Mouse (Mus musculus): ENCODE results near the gene Mapre1. TPM values are rescaled to one million over a fixed set of nuclear protein-coding genes. Genes with fewer than 3 reads are reported as not detected.
A peak's percentile ranks its signal among the peaks of the same experiment; 100 is the strongest.
"Not testable (repeated sequence)": the region's sequence is repeated elsewhere in the genome, so short reads cannot be mapped to it uniquely, and the experiment has no call there.

The Mapre1 gene
- 100 to 1,000 TPM in 1 of 2 experiments, 10 to 100 TPM in 1; 100.0 to 116 TPM for total RNA-seq (2021)
- long read RNA-seq, experiment 1, full-length matches to known transcripts: 127 of 150 reads
- long read RNA-seq, experiment 1, partial matches to known transcripts: 6 of 150 reads
- long read RNA-seq, experiment 1, other reads (novel, unspliced or antisense): 17 of 150 reads
- long read RNA-seq, experiment 2, full-length matches to known transcripts: 26 of 30 reads
- long read RNA-seq, experiment 2, partial matches to known transcripts: 0 of 30 reads
- long read RNA-seq, experiment 2, other reads (novel, unspliced or antisense): 4 of 30 reads

DNA sequence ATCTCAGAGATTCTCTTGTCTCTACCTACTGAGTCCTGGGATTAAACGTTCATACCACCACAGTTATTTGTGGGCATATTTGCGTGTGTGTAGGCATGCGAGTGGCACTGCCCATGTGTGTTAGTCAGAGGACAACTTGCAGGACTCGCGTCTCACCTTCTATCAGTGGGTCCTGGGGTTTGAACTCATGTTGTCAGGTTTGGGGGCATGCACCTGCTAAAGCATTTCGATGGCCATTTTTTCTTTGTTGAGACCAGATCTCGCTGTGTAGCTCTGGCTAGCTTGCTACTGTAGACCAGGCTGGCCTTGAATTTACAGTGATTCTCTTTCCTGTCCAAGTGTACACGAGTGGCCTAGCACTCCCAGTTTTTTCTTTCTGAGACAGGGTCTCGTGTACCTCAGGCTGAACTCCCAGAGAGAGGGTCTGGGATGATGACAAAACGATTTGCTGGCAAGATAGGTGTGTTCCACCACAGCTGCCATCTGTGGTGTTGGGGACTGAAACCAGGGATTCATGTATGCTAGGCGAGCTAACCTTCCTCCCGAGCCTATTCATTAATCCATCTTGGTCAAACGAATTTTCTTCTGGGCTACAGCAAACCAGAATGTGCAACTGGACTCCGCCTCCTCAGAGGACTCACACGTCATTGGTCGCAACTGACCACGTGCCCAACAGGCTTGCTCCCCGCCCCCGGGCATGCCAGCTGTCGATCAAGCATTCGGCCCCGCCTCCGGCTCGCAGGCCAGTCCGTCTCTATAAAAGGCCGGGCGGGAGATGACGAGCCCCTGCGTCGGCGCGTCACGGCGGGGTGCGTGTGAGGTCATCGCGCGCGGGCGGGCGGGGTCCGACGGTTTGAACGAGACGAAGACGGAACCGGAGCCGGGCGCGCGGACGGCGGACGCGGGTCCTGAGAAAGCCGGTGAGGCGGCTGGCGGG lies at the start of gene Mapre1:
Gene Mapre1 (plus strand): TSS at position 775 of the 937 bp plus-strand sequence.
- peak; percentile 100 for DNase-seq

DNA sequence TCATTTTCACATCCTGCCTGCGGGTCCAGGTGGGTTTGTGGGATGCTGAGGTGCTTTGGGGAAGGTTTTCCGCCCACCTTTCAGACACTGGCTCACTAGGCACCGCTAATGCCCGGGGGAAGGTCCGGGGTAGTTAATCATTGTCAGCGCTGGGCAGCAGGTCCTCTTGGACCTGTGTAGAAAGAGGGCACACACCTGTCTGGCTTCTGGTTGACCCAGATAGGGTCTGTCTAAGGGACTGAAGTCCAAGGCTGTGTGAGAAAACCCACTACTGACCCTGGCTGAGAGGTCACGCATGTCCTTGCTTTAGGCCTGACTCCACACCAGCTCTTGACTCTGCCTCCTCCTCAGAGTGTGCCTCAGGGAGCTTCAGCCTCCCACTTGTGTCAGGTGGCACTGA lies 47.7 kb upstream of the Mapre1 start:
- DNase-seq: not testable (repeated sequence)

DNA sequence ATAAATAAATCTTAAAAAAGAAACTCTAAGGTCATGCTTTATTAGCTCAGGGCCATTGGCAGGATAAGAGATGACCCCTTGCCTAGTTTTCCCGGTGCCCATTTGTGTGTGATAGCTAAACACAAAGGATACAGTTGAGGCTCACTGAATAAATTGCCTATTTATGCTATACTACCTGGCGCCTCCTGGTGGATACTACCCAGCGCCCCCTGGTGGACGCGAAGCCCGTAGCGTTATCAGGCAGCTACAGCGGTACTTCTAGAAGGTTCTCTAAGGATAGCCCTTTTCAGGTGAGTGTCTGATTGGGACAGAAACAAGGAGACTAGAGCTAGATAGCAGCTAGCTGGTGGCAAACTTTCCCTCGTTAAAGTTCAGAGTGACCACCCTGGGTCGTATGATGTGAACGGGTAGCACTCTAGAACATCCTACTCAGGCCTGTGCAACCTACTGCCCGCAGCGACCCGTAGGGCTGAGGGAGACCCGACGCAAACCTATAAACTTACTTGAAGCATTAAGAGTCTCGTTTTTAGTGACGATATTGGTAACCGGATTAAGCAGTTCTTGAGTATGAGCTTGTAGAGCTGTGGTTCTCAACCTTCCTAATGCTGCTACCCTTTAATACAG lies 46.5 kb upstream of the Mapre1 start:
- DNase-seq: peak; percentile 72 to 80

GRCm38 (mm10) chr2:153696352-153696751 lies 44.7 kb upstream of the Mapre1 start, which contains the start of gene Dnmt3c:
TSS of gene Dnmt3c (plus strand) at chr2:153696652.
- no peak for DNase-seq

- no peak for DNase-seq
Observed at GRCm38 (mm10) chr2:153703389-153703788, 37.7 kb upstream of the Mapre1 start.

DNA sequence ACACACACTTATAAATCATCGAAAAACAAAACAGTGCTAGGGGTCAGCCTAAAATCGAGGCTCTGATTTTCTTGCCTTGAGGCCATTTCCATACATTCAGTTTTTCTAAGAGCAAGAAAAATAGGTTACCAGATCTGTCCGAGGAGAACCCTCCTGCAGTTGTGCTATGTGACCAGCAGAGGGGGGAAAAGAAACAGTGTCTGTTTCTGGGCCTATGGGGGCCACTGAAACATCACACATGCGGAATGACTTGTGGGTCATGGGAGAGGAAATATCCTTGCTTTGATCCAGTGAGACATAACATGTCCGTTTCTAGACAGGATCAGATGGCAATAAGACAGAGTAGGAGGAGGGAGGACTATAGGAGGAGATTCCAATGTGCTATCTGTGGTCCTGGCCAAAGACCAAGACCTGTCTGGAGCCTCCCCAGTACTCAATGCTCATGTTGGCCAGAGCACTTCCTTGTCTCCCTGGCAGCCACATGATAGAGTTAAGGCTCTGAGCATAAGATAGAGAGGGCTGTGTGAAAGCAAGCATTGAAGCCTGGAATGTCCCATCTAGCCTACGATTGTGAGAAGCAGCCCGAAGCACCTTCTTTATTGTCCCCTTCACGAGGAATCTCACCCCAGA lies 30.3 kb upstream of the Mapre1 start:
- peak; percentile 7 to 16 for DNase-seq

GRCm38 (mm10) chr2:153712646-153713091 lies 28.4 kb upstream of the Mapre1 start:
- DNase-seq: no peak

- DNase-seq: peak; percentile 56
Observed at GRCm38 (mm10) chr2:153713227-153713626, 27.8 kb upstream of the Mapre1 start.

- not testable (repeated sequence) for DNase-seq
Observed at GRCm38 (mm10) chr2:153717861-153718260, 23.2 kb upstream of the Mapre1 start.

DNA sequence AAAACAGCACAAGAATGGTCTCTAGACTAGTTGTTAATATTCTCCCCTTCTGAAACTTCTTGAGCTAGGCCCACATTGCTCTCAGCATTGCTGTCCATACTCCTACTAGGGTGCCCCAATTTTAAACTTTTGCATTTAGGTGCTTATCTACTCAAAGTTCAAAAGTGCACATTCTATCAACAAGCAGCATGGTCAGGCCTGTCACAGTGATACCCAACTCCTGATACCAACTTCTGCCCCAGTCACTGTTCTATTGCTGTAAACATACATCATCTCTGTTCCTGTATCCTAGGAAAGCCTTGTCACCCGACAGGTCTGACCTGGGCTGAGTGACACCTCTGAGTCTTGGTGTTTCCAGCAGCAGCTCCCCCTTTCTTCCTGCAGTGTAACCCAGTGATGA lies 18.0 kb upstream of the Mapre1 start:
- no peak for DNase-seq

DNA sequence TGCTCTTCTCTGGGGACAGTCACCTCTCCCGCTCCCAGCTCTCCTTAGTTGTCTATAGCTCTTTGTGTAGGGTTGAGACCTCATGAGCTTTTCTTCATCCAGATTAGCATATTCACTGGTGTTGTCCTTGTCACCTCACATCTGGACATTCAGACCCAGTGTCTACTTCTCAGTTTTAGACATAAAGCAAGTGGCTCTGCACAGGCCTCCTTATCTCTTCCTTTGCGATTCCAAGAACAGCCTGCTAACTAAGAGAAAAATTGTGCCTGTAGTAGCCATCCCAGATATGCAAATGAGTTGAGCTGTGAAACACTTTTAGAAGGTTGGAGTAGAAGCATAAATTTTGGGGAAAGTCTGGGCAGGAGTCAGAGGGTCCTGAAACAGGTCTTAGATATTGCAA lies 16.6 kb upstream of the Mapre1 start:
- DNase-seq: no peak

DNA sequence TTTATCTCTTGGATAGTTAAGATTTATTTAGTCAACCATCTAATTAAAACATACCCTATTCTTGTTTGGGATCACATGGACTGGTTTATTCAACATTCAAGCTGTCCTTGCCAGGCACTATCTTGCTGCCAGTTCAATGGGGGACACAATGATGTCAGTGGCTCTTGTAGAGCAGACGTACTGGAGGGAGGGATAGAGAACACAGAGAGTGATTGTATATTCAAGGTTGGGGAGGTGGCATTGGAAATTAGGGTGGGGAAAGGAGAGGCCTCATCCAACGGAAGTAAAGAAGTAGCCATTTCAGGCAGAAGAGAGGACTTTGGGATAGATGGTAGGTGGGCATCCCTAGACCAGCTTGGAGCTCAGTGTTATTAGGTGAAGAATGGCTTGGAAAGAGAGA lies 16.2 kb upstream of the Mapre1 start:
- no peak for DNase-seq

DNA sequence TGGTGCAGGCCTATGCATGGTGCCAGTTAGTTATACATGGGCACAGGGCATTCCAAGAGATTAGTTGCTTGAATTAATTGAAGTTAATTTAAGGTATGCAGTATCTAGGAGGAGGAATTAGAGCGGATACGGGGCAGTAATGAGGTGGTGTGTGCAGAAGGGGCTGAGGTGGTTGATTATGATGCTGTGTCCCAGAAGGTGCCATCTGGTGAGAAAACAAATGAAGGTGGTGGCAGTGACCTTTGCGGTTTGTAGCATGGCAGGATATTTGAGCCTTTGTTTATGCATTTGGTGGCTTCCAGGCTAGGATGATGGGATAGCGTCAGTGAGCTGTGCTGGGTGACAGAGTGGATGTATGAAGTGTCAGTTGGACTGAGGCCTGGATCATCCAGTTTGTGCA lies 15.8 kb upstream of the Mapre1 start:
- no peak for DNase-seq

DNA sequence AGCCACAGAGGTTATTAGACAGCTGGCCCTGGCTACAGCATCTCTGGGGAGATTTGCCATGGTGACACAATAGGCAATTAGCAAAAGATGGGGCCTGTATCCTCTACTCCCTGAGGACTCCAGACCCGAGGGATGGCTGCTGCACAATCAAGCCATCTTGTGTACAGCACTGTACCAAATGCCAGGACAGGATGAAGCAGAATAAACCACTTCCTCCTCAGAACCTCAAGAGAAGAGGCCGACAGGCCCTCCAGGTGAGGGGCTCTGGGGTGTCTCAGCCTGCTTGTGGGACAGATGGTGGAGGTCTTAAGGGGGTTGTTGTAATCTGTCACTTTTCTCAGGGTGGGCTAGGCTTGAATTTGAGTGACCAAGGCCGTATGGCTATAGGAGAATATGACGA lies 7.0 kb upstream of the Mapre1 start:
- DNase-seq: no peak

- DNase-seq: peak; percentile 84 to 91
Observed at GRCm38 (mm10) chr2:153741437-153742065, 477 bp downstream of the Mapre1 start.

DNA sequence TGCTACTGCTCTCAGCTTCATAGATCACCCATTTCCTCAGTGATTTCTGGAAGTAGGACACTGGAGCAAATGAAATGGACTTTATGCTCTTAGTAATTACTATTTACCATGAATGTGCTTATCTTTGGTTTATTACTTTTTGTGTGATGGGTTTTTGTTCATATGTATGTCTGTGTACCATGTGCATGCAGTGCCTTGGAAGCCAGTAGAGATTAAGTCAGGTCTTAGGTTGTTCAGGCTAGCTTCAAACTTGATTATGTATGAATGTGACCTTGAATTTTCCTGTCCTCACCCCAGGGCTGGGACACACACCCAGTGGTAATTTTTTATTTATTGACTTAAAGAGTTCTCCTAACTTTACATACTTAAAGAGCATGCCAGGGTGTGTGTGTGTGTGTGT lies 6.9 kb downstream of the Mapre1 start:
- DNase-seq: no peak

- DNase-seq: no peak
Observed at GRCm38 (mm10) chr2:153750363-153750762, 9.3 kb downstream of the Mapre1 start.

DNA sequence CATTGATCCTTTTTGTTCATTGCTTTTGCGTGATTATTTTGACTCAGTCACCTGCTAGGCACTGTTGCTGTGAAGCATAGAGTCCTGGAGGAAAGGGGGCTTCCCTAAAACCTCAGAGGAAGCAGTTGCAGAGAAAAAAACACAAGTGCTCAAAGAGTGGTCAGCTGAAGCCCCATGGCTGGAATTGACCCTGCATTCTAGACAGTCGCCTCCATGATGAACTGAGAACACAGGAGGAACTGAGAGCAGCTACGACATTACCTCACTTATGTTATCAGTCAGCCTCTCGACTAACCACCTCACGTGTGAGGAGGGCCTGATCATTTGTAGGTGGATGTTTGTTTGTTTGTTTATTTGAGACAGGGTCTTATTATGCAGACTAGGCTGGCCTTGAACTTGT lies 21.0 kb downstream of the Mapre1 start:
- no peak for DNase-seq

- no peak for DNase-seq
Observed at GRCm38 (mm10) chr2:153767484-153767883, 26.4 kb downstream of the Mapre1 start.

DNA sequence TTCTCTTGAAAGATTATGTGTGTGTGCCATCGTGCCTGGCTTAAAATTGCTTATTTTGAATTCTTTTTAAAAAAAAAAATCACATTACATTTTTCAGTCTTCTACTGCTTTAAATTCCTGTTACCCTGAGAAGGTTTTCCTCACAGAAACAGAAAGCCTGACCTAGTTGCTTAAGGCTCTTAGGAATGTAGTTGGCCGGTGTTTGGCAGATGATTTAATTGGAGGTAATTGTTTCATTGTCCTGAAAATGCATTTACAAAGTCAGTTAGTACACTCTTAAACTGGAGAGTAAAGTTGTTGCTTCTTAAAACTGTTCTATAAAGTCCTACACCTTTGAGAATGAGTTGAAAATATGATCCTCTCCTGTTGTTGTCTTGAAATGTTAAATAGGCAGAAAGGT lies 27.8 kb downstream of the Mapre1 start:
- DNase-seq: no peak

GRCm38 (mm10) chr2:153772950-153773349 lies 31.9 kb downstream of the Mapre1 start:
- DNase-seq: no peak

GRCm38 (mm10) chr2:153775472-153775871 lies 34.4 kb downstream of the Mapre1 start:
- DNase-seq: no peak
